ENCODE assay signal across 21 mouse cellular contexts in the genomic region with DNA sequence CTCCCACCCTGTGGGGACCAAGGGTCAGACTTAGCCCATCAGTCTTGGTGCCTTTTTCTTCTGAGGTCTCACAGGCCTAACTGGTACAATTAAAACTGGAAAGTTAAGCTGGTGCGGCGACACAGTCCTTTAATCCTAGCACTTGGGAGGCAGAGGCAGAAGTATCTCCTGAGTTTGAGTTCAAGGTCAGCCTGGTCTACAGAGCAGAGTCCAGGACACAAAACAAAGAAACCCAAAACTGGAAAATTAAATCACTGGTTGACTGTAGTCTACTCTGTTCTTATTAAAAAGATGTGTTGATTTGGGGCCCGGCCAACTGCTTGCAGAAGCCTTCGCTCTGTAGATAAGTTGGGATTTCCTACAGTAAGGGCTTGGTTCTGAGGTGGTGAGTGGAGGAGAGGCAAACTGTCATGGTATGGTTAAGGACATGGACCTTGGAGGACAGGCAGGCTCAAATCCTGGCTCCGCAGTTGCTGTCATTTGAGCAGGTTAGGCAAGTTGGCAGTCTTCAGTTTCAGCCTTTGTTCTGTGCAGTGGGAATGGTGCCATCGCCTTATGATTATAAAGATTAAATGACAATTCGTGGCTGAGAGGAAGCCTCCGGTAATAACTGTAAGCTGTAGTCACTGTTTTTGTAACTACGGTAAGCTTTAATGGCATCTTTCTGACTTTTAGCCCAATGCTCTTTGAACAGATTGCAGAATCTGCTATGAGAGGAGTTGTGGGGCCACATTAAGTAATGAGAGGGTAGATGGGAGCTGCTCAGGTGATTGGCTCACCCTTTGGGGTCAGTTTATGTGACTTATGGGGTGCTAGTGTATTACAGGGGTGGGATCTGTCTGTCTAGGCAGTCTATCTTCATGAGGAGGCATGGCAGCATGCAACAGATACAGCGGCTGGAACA.
"Had no signal": no experiment of that assay in that cellular context is flagged by ENCODE, and none has a peak within 500 bp of the region (broad histone marks: within the 10 kb centered on the region; RNA-seq: fewer than 3 reads in every experiment).

No protein-coding gene starts in this region.

- H3K4me3 ChIP-seq: limb, embryonic 12.5 days; limb, embryonic 15.5 days; lung, embryonic 15.5 days; megakaryocyte, embryonic 14.5 days; midbrain, embryonic 10.5 days; midbrain, embryonic 13.5 days; myocyte; neural tube, embryonic 13.5 days; stomach, embryonic 15.5 days had no signal

- ATAC-seq: midbrain, embryonic 13.5 days; midbrain, embryonic 16.5 days had no signal

- H3K27ac ChIP-seq: limb, embryonic 12.5 days; limb, embryonic 15.5 days; liver, embryonic 14.5 days; lung, embryonic 15.5 days; midbrain, embryonic 10.5 days; midbrain, embryonic 13.5 days; neural tube, embryonic 13.5 days; stomach, embryonic 15.5 days had no signal

- H3K9ac ChIP-seq: limb, embryonic 12.5 days; limb, embryonic 15.5 days; liver, embryonic 14.5 days; lung, embryonic 15.5 days; midbrain, embryonic 13.5 days; neural tube, embryonic 13.5 days; stomach, embryonic 15.5 days had no signal

- H3K27me3 ChIP-seq: limb, embryonic 12.5 days; limb, embryonic 15.5 days; lung, embryonic 15.5 days; megakaryocyte, embryonic 14.5 days; midbrain, embryonic 13.5 days; neural tube, embryonic 13.5 days; stomach, embryonic 15.5 days had no signal

- DNase-seq: kidney, adult 18-20 months; kidney, postnatal 4 days; left cerebral cortex, postnatal 4 days; lung, adult 18-20 months; lung, postnatal 10 days; lung, postnatal 36 days; retina, postnatal 1 day; right cerebral cortex, postnatal 25 days; spleen, adult 18-20 months; thymus, postnatal 25 days had no signal

- H3K4me1 ChIP-seq: limb, embryonic 12.5 days; limb, embryonic 15.5 days; midbrain, embryonic 10.5 days; midbrain, embryonic 13.5 days; neural tube, embryonic 13.5 days; stomach, embryonic 15.5 days had no signal

- H3K4me2 ChIP-seq: limb, embryonic 12.5 days; limb, embryonic 15.5 days; lung, embryonic 15.5 days; midbrain, embryonic 13.5 days; neural tube, embryonic 13.5 days; stomach, embryonic 15.5 days had no signal

- H3K9me3 ChIP-seq: limb, embryonic 12.5 days; limb, embryonic 15.5 days; lung, embryonic 15.5 days; midbrain, embryonic 10.5 days; midbrain, embryonic 13.5 days; neural tube, embryonic 13.5 days; stomach, embryonic 15.5 days had no signal
